Mouse (Mus musculus) gastrocnemius, postnatal 4 days (tissue): ENCODE results near the gene Cobl. TPM values are rescaled to one million over a fixed set of nuclear protein-coding genes. Genes with fewer than 3 reads are reported as not detected.

ENCODE experiments used
- DNase-seq, 2 experiments: peaks; one replicate each; pipeline ENCODE4 v3.0.0; 2021 to 2022; ENCODE audit warnings: low spot score in 2 of 2, mixed read lengths in 2 of 2
- long read RNA-seq, 2 experiments: library from polyadenylated mRNA; stranded (forward); transcript quantifications; one replicate each; pipeline ENCODE4 v2.0.0; 2021
- total RNA-seq, 2 experiments: library from RNA; stranded (reverse); gene quantifications; 2 replicates each; pipeline ENCODE4 v1.2.3; 2021

Cobl gene
- 100 to 1,000 TPM; 188 to 241 TPM for total RNA-seq
- long read RNA-seq, experiment 1, partial matches to known transcripts = 8 of 212 reads
- long read RNA-seq, experiment 1, other reads (novel, unspliced or antisense) = 204 of 212 reads
- long read RNA-seq, experiment 2, partial matches to known transcripts = 7 of 234 reads
- long read RNA-seq, experiment 2, other reads (novel, unspliced or antisense) = 227 of 234 reads

GRCm38 (mm10) chr11:12464181-12465162 lies at the start of gene Cobl:
Gene Cobl, minus strand, starts transcription at chr11:12464960.
- DNase-seq = peak; percentile 18 to 22

GRCm38 (mm10) chr11:12513796-12514195 lies 49.0 kb upstream of the Cobl start:
- DNase-seq = no peak

DNA sequence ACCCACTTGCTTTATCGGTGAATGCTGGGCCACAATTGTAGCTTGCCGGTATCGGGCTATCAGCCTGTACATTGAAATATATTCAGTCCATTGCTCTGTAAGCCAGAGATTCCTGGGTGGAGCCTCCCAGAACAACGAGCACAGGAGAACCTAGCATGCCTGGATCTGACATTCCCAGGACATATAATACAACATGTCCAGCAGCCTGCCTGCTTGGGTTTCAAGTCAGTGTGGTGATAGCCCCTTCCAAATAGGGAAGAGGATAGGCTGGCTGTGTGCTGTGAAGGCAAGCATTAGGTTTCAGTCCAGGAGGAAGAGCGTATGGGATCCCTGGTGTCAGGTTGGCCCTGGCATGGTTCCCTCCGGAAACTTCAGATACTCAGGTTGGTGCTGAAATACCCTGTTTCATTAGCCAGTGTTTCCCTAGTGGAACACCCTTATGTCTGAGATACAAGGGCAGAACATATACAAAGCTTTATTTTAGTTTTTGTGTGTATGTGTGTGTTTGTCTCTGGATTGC lies 41.7 kb upstream of the Cobl start:
- DNase-seq = no peak

- DNase-seq = no peak
Observed at GRCm38 (mm10) chr11:12503756-12504155, 39.0 kb upstream of the Cobl start.

DNA sequence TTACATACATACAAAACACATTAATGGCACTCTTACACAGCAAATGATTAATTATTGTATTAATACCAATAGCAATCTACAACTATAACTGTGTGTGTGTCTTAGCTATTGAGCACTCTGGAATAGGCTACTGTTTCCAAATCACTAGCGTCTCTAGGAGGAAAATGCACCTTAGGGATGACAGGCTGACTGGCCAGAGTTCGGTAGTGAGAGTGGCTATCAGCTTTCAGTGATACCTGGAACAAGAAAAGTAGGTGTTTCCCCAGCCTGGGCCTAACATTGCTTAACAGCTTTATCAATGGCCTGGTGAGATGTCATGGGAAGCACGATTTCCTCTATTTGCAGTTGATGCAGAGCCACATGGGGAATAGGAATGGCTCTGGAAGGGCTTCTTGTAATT lies 37.0 kb upstream of the Cobl start:
- DNase-seq = no peak

DNA sequence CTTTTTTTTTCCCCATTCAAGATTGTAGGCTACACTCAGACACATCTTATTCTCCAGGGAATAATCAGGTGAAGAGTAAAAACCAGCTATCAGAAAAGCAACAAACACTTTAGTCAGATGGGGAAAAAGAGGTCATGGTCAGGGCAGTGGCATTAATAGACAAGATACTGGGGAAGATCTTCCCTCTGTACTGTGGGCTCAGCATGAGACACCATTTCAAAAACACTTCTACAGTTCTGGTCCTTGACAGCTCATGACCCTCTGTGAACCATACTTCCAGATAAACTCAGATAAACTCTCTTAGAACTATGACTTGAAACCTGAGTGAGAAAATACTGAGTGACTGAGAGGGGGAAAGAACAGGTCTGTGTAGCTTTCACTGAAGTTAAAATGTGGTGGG lies 29.0 kb upstream of the Cobl start:
- no peak for DNase-seq

DNA sequence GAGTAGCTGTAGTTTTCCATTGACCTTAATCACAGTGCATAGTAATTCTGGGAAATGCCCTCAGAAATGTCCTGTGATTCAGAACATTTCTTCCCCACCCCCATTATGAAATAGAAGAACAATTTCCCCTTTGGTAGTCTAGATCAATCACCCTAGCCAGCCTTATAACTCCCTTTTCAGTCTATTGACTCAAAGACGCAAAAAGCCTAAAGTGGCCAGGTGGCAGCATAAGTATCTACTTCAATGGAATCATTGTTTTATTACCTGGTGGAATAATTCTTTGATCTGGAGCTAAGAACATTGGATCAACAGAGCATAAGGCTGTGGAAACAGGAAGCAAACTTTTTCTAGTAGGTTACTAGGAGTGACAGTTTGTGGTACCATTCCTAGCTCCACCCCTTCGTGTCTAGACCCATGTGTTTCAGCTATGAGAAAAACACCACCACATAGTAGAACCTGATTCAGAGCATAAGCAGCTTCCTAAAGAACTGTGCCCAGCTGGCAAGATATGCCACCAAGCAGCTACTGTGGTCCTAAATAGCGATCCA lies 15.2 kb upstream of the Cobl start:
- DNase-seq = no peak

DNA sequence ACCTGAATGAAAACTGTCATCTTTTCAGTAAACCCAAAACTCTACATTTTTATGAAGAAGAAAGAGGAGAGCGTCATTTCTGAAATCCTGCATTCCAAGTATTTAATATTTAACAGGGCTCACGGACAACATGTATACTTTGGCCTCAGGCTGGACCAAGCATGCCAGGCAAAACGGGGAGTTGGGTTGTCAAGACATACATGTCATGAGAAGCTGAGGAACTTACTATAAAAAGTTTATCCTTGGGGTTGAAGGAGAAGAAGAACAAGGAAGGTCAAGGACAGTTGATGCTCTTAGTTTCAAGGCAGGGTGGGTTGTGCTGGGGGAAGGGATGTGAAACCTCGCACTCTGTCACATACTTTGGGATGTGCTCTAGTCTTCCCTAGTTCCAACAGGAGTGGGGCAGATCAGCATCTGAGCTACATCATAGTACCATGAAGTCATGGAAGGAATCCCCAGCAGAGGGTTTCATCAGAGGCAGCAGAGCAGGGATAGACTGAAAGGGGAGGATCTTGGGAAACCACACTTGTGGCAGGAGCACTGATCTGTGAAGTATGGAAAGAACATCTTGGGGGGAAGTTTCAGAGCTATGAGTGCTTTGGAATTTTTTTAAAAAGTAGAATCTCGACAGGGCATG lies 9.7 kb upstream of the Cobl start:
- DNase-seq = no peak

- DNase-seq = no peak
Observed at GRCm38 (mm10) chr11:12473625-12474298, 9.0 kb upstream of the Cobl start.

DNA sequence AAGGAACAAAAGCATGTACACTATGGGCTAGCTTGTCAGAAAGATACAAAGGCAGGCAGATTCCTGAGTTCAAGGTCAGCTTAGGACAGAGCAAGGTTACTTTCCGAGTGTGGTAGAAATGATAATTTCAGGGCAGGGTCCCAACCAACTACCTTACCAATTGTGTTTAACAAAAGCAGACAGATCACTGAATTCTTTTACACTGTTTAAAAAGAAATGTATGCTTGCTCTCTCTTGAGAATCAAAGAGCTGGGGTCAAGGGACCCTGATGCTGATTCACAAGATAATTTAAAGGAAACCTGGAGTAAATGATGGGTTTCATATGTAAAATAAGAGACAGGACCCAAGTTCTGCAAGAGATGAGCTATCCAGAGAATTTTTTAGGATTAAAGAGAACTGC lies 4.9 kb upstream of the Cobl start:
- DNase-seq = no peak

DNA sequence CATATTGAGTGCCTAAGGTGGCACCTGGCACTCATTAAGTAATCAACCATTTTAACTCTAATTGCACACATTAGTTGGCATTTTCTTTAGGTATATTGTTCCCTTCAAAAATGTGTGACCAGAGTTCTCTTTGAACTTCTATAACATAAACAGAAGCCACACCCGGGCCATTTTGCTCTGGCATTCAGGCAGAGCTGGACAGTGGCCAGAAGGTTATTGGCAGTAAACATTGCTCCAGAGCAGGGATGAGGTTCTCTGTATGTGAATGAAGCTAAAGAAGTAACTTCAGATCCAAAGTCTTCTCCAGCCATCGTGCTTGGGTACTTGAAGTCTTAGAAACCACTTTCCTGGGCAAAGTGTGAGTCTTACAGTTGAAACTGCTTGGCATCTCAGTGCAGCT lies 3.9 kb upstream of the Cobl start:
- no peak for DNase-seq

DNA sequence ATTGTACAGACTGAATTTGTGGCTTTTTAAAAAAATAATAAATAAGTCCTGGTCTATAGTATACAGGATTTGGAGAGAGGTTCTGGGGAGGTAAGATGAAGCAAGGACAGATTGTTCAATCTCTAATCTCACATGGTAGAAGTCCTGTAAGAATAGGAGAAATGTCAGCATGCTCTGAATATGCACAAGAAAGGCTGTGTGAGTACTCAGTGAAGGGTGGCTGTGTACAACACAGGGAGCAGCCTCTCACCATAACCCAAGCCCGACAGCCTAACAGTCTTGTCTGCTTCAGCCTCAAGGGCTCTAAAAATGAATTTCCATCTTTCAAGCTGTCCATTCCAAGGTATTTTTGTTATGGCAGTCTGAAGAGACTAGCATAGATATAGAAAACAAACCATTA lies 3.1 kb upstream of the Cobl start:
- DNase-seq = no peak

DNA sequence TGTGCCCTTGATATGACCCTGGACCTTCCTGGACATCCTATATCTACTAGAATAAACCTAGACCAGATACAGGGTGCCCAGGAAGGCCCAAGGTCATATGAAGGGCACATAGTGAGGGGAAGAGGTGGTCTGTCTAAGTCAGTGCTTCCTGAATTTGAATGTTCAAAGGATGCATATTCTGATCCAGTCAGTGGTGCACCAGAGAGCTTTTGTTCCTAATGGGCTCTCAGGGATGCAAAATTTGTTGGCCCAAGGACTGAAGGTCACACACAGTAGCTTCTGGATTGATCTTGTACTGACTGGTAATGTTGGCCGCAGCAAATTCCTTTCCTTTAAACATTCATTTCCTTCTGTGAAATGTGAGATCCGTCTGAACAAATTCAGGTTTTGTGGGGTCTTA lies 2.5 kb upstream of the Cobl start:
- DNase-seq = no peak

- no peak for DNase-seq
Observed at GRCm38 (mm10) chr11:12466606-12467005, 1.8 kb upstream of the Cobl start.

- no peak for DNase-seq
Observed at GRCm38 (mm10) chr11:12465229-12465628, 469 bp upstream of the Cobl start.

GRCm38 (mm10) chr11:12463615-12464170 lies 1.1 kb downstream of the Cobl start:
- DNase-seq = peak in 1 of 2 experiments; percentile 12

DNA sequence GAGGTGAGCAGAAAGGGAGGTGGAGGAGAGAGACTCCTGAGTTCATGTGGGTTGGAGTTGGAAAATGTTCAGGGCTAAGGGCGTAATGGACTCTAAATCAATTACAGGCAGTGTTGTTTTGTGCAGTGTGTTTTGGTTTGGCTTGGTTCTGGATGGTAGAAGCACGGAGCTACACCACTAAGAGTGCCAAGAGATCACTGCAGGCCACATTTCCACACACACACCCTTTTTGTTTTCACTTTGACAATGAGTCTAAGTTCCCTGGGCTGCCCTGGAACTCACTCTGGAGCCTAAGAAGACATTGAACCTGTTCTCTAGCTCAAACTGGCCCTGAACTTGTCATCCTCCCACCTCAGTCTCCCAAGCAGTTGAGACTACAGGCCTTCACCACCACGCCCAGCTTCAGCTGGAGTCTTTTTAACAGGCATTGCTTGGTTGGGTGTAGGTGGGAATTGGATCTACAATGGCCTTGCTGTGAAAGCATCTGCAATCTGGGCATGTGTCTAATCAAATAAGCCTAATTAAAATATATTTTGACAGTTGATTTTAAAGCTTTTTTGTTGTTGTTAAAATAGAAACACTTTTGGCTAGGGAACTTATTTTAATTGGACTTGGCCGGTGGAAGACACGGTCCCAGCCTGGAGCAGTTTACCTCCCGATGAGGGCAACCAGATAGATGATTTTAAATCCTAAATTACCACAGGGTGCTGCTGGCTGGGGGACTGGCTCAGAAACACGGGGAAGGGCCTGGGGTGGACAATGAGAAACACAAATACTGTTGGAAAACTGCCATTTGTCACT lies 4.8 kb downstream of the Cobl start:
- no peak for DNase-seq

DNA sequence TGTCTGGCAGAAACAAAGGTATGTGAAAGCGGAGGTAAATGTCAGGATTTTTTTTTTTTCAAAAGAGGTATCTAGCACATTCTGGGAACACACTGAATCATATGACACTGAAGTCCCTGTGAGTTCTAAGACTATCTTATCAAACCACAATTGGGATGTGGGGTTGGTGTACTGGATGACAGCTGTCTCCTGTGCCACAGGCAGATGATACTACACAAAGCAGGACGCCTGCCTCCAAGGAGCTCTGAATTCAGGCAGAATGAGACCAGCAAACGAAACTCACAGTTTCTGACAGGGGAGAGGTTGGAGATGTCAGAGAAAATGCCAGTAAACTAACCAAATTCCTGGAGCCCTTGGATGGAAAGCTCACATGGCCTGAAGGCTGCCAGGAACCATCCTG lies 5.9 kb downstream of the Cobl start:
- no peak for DNase-seq

DNA sequence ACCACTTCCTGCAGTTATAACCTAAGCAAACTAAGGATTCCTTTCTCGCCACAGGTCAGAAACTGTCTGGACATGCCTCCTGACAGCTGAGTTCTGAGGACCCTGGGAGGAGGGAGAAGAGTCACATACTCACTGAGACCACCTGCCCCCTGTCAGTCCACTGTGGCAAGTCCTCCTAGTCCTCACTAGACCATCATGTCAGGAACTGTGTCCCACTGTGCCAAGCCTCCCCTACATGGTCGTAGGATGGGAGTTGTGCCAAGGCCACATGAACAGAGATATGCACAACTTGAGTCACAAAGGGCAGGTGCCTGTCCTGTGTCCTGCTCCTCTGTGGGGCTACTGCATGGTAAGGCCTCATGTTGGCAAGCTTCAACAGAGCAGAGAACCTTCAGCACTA lies 6.4 kb downstream of the Cobl start:
- no peak for DNase-seq

- no peak for DNase-seq
Observed at GRCm38 (mm10) chr11:12448101-12448500, 16.7 kb downstream of the Cobl start.
